ENCODE assay signal across 13 mouse cellular contexts in genomic region chr12:27254125-27254524, GRCm38 (mm10).
DNase-seq lines count a peak whose midpoint lies in the region; TF ChIP-seq lines count a peak whose summit lies in the region.
"Had no signal": no experiment of that assay in that cellular context is flagged by ENCODE, and none has a peak within 500 bp of the region (broad histone marks: within the 10 kb centered on the region; RNA-seq: fewer than 3 reads in every experiment).

No protein-coding gene starts in this region.

- no peak for TF ChIP-seq POLR2A in heart, adult 2 months (IDR thresholded peaks at IDR 0.05; ENCODE audit: insufficient read depth, low read depth, low read length)

- DNase-seq in heart, adult 2 months: peak; percentile 36 to 37
- DNase-seq in heart, embryonic 10.5 days (ENCODE audit: low spot score): no peak
- no peak for DNase-seq in embryonic facial prominence, embryonic 10.5 days (ENCODE audit: low spot score)
- peak; percentile 45 to 78 for DNase-seq in heart, postnatal 10 days
- DNase-seq in kidney, postnatal 4 days: peak; percentile 18 to 36
- DNase-seq in left cerebral cortex, adult 8-10 months (ENCODE audit: low spot score in 2 of 2): no peak
- DNase-seq in gastrocnemius, postnatal 36 days: no peak
- no peak for DNase-seq in spleen, postnatal 4 days (ENCODE audit: low spot score in 2 of 2)
- DNase-seq: layer of hippocampus, postnatal 36 days; spleen, adult 18-20 months; thymus, postnatal 25 days had no signal

- H3K9me3 ChIP-seq in heart, embryonic 10.5 days: no peaks in the 10 kb centered on the region
- no peaks in the 10 kb centered on the region for H3K9me3 ChIP-seq in embryonic facial prominence, embryonic 10.5 days
- H3K9me3 ChIP-seq: neural tube, embryonic 13.5 days had no signal

- 26% methylated on average over 3 of the region's 3 CpGs for WGBS in heart, adult 2 months
- WGBS in heart, embryonic 10.5 days: 55% methylated on average over 3 of the region's 3 CpGs
- WGBS in embryonic facial prominence, embryonic 10.5 days: 51% methylated on average over 3 of the region's 3 CpGs

- no peak overlapping the region for H3K27ac ChIP-seq in heart, adult 2 months
- H3K27ac ChIP-seq in heart, embryonic 10.5 days: no peak overlapping the region
- peak overlapping the region; percentile 30; the same call in 1 of the 2 replicates for H3K27ac ChIP-seq in embryonic facial prominence, embryonic 10.5 days (replicated peaks)
- H3K27ac ChIP-seq: macrophage; neural tube, embryonic 13.5 days had no signal

- no peaks in the 10 kb centered on the region for H3K79me2 ChIP-seq in heart, adult 2 months (replicated peaks; ENCODE audit: control insufficient read depth, insufficient read depth, low read length)

- intact Hi-C loops in heart, adult 2 months (cut with DNase I): no loop called here
- intact Hi-C loops in heart, postnatal 10 days (cut with DNase I): no loop called here
- intact Hi-C loops in gastrocnemius, postnatal 36 days (cut with DNase I): no loop called here

- no peak for TF ChIP-seq CTCF in heart, adult 2 months (IDR thresholded peaks at IDR 0.05)

- no peak overlapping the region for H3K4me3 ChIP-seq in heart, adult 2 months
- H3K4me3 ChIP-seq in heart, embryonic 10.5 days: no peak overlapping the region
- no peak overlapping the region for H3K4me3 ChIP-seq in embryonic facial prominence, embryonic 10.5 days
- H3K4me3 ChIP-seq: neural tube, embryonic 13.5 days had no signal

- no peaks in the 10 kb centered on the region for H3K27me3 ChIP-seq in heart, adult 2 months (ENCODE audit: control insufficient read depth, insufficient read depth, low read length)
- H3K27me3 ChIP-seq in heart, embryonic 10.5 days (ENCODE audit: insufficient read depth, poor library complexity, severe bottlenecking): no peaks in the 10 kb centered on the region
- H3K27me3 ChIP-seq in embryonic facial prominence, embryonic 10.5 days (replicated peaks; ENCODE audit: low read depth, poor library complexity, severe bottlenecking): no peaks in the 10 kb centered on the region
- H3K27me3 ChIP-seq: neural tube, embryonic 13.5 days had no signal

- TF ChIP-seq EP300 in heart, adult 2 months (IDR thresholded peaks at IDR 0.05; ENCODE audit: insufficient read depth, low read depth, low read length): no peak

- H3K9ac ChIP-seq in heart, adult 2 months (ENCODE audit: low read depth, low read length): no peak overlapping the region
- H3K9ac ChIP-seq: neural tube, embryonic 13.5 days had no signal

- no peaks in the 10 kb centered on the region; the same call in 1 of the 2 replicates for H3K4me1 ChIP-seq in heart, adult 2 months (ENCODE audit: control insufficient read depth, insufficient read depth, low read length)
- H3K4me1 ChIP-seq in heart, embryonic 10.5 days: 0 out of 2 replicates have a peak, but pooled peaks cover 4% of the 10 kb centered on the region
- peaks cover 17% of the 10 kb centered on the region for H3K4me1 ChIP-seq in embryonic facial prominence, embryonic 10.5 days

- H3K36me3 ChIP-seq in heart, adult 2 months (ENCODE audit: control insufficient read depth, insufficient read depth, low read length): no peaks in the 10 kb centered on the region
- H3K36me3 ChIP-seq in heart, embryonic 10.5 days: no peaks in the 10 kb centered on the region
- H3K36me3 ChIP-seq in embryonic facial prominence, embryonic 10.5 days (replicated peaks): no peaks in the 10 kb centered on the region
- H3K36me3 ChIP-seq: neural tube, embryonic 13.5 days had no signal

Comparison
In these comparisons a context has a peak if more than half of its experiments do, and no peak if none do; other contexts are left out.
1. DNase-seq: peak in heart, adult 2 months (2 of 2), heart, postnatal 10 days (2 of 2) and kidney, postnatal 4 days (2 of 2); none in heart, embryonic 10.5 days (single experiment), embryonic facial prominence, embryonic 10.5 days (single experiment), left cerebral cortex, adult 8-10 months (0 of 2), gastrocnemius, postnatal 36 days (0 of 2) and spleen, postnatal 4 days (0 of 2).